Mouse (Mus musculus) midbrain, embryonic 16.5 days (tissue): ENCODE results near the gene Gm21060. TPM values are rescaled to one million over a fixed set of nuclear protein-coding genes. Genes with fewer than 3 reads are reported as not detected.
A peak's percentile ranks its signal among the peaks of the same experiment; 100 is the strongest.
"Not testable (repeated sequence)": the region's sequence is repeated elsewhere in the genome, so short reads cannot be mapped to it uniquely, and the experiment has no call there.

ENCODE experiments used
- ATAC-seq: fragments of 200-750 bp; cut with Nextera tagmentation; 2 replicates; pipeline ENCODE4 v1.8.0; 2017; ENCODE audit warnings: moderate TSS enrichment
- H3K27ac ChIP-seq: fragments of 300-500 bp; sonication (generic); 2 replicates; pipeline ENCODE4 v1.5.1; 2014; ENCODE audit warnings: mild to moderate bottlenecking, low read length, mixed read lengths
- H3K27me3 ChIP-seq: fragments of 300-500 bp; sonication (generic); 2 replicates; pipeline ENCODE4 v1.6.1; 2014; ENCODE audit warnings: low read depth, low read length, mixed read lengths; ENCODE audit not compliant: control insufficient read depth, insufficient read depth
- H3K36me3 ChIP-seq: fragments of 300-500 bp; sonication (generic); 2 replicates; pipeline ENCODE4 v1.6.1; 2014; ENCODE audit warnings: mild to moderate bottlenecking, low read length, moderate library complexity, mixed read lengths; ENCODE audit not compliant: control insufficient read depth, insufficient read depth
- H3K4me1 ChIP-seq: fragments of 300-500 bp; sonication (generic); 2 replicates; pipeline ENCODE4 v1.6.1; 2014; ENCODE audit warnings: mild to moderate bottlenecking, low read length, mixed read lengths; ENCODE audit not compliant: control insufficient read depth, insufficient read depth
- H3K4me2 ChIP-seq: fragments of 300-500 bp; sonication (generic); 2 replicates; pipeline ENCODE4 v1.6.1; 2014; ENCODE audit warnings: mild to moderate bottlenecking, low read length, mixed read lengths
- H3K4me3 ChIP-seq: fragments of 300-500 bp; sonication (generic); 2 replicates; pipeline ENCODE4 v1.5.1; 2014; ENCODE audit warnings: low read depth, mild to moderate bottlenecking, low read length, moderate library complexity, mixed read lengths
- H3K9ac ChIP-seq: fragments of 300-500 bp; sonication (generic); 2 replicates; pipeline ENCODE4 v1.6.1; 2014; ENCODE audit warnings: low read depth, low read length, mixed read lengths
- H3K9me3 ChIP-seq: fragments of 300-500 bp; sonication (generic); replicated peaks from 2 replicates; pipeline ENCODE4 v1.6.1; 2014; ENCODE audit warnings: mild to moderate bottlenecking, low read length, mixed read lengths; ENCODE audit not compliant: control insufficient read depth, poor library complexity, severe bottlenecking
- WGBS: fragments of 180-500 bp; shearing (Covaris S2); extraction: QIAGEN DNeasy Blood & Tissue Kit; methylation state at CpG from one replicate; pipeline ENCODE4 v1.1.7; 2014; 5-methylcytosine and 5-hydroxymethylcytosine counted together
- polyA plus RNA-seq: library from polyadenylated mRNA; unstranded; fragments of >200 nt; fragmentation: Nextera tagmentation; extraction: Ambion mirVana; gene quantifications from 2 replicates; pipeline ENCODE4 v1.2.1, GENCODE M21; 2015

Gm21060 gene
- polyA plus RNA-seq, 1 experiment from 2014 or later, result not detected

- WGBS, result 4% methylated on average over 23 of the region's 26 CpGs
- no peaks in the 10 kb centered on the region for H3K36me3 ChIP-seq
- no peak for ATAC-seq
- H3K27ac ChIP-seq, result no peak overlapping the region
- no peaks in the 10 kb centered on the region for H3K27me3 ChIP-seq
- H3K9ac ChIP-seq, result no peak overlapping the region
- no peaks in the 10 kb centered on the region for H3K9me3 ChIP-seq
- no peaks in the 10 kb centered on the region for H3K4me1 ChIP-seq
- H3K4me3 ChIP-seq, result no peak overlapping the region
- no peak overlapping the region for H3K4me2 ChIP-seq
Measured at GRCm38 (mm10) chr19:61266651-61267050, 30.2 kb downstream of the Gm21060 start.

GRCm38 (mm10) chr19:61266246-61266615 lies 30.6 kb downstream of the Gm21060 start:
- WGBS, result 2% methylated on average over 12 of the region's 12 CpGs
- H3K36me3 ChIP-seq, result no peaks in the 10 kb centered on the region

GRCm38 (mm10) chr19:61265349-61266245 lies 31.3 kb downstream of the Gm21060 start:
- no peak overlapping the region for H3K4me2 ChIP-seq
- no peaks in the 10 kb centered on the region for H3K36me3 ChIP-seq
- H3K9ac ChIP-seq, result no peak overlapping the region
- no peaks in the 10 kb centered on the region for H3K27me3 ChIP-seq
- no peak overlapping the region for H3K4me3 ChIP-seq
- H3K4me1 ChIP-seq, result no peaks in the 10 kb centered on the region
- no peaks in the 10 kb centered on the region for H3K9me3 ChIP-seq
- peak; percentile 59 for ATAC-seq
- 31% methylated on average over 3 of the region's 3 CpGs for WGBS
- H3K27ac ChIP-seq, result no peak overlapping the region

More at GRCm38 (mm10) chr19:61266246-61266615, 30.6 kb downstream of the Gm21060 start:
- no peak for ATAC-seq
- H3K4me1 ChIP-seq, result no peaks in the 10 kb centered on the region
- no peak overlapping the region for H3K9ac ChIP-seq
- no peaks in the 10 kb centered on the region for H3K27me3 ChIP-seq
- no peak overlapping the region for H3K27ac ChIP-seq
- no peak overlapping the region for H3K4me3 ChIP-seq
- no peak overlapping the region for H3K4me2 ChIP-seq
- no peaks in the 10 kb centered on the region for H3K9me3 ChIP-seq

- no peaks in the 10 kb centered on the region for H3K27me3 ChIP-seq
- no peak overlapping the region for H3K4me3 ChIP-seq
- no peaks in the 10 kb centered on the region for H3K36me3 ChIP-seq
- H3K9ac ChIP-seq, result no peak overlapping the region
- ATAC-seq, result no peak
- no peak overlapping the region for H3K4me2 ChIP-seq
- H3K9me3 ChIP-seq, result no peaks in the 10 kb centered on the region
- no peaks in the 10 kb centered on the region for H3K4me1 ChIP-seq
- H3K27ac ChIP-seq, result no peak overlapping the region
Measured at GRCm38 (mm10) chr19:61264933-61265332, 31.9 kb downstream of the Gm21060 start.

GRCm38 (mm10) chr19:61264227-61264626 lies 32.6 kb downstream of the Gm21060 start:
- no peak for ATAC-seq
- 100% methylated on average over 1 of the region's 1 CpGs for WGBS
- H3K36me3 ChIP-seq, result no peaks in the 10 kb centered on the region

GRCm38 (mm10) chr19:61261241-61261640 lies 35.6 kb downstream of the Gm21060 start:
- Histone ChIP-seq H3K9me3 (no peaks in the 10 kb centered on the region), H3K27ac (no peak overlapping the region), H3K4me1 (no peaks in the 10 kb centered on the region), H3K36me3 (no peaks in the 10 kb centered on the region), H3K4me2 (no peak overlapping the region), H3K4me3 (no peak overlapping the region), H3K27me3 (no peaks in the 10 kb centered on the region), H3K9ac (no peak overlapping the region)
- ATAC-seq, result no peak
- WGBS, result 85% methylated on average over 1 of the region's 1 CpGs

More at GRCm38 (mm10) chr19:61264227-61264626, 32.6 kb downstream of the Gm21060 start:
- Histone ChIP-seq H3K9me3 (no peaks in the 10 kb centered on the region), H3K27ac (no peak overlapping the region), H3K4me1 (no peaks in the 10 kb centered on the region), H3K27me3 (no peaks in the 10 kb centered on the region), H3K4me2 (no peak overlapping the region), H3K4me3 (no peak overlapping the region), H3K9ac (no peak overlapping the region)

GRCm38 (mm10) chr19:61257733-61258132 lies 39.1 kb downstream of the Gm21060 start:
- no peaks in the 10 kb centered on the region for H3K9me3 ChIP-seq
- no peak for ATAC-seq
- H3K4me2 ChIP-seq, result no peak overlapping the region
- no peak overlapping the region for H3K4me3 ChIP-seq
- no peak overlapping the region for H3K9ac ChIP-seq
- 92% methylated on average over 18 of the region's 18 CpGs for WGBS
- H3K27ac ChIP-seq, result no peak overlapping the region
- no peaks in the 10 kb centered on the region for H3K36me3 ChIP-seq
- no peaks in the 10 kb centered on the region for H3K4me1 ChIP-seq
- no peaks in the 10 kb centered on the region for H3K27me3 ChIP-seq

- H3K9ac ChIP-seq, result no peak overlapping the region
- H3K36me3 ChIP-seq, result no peaks in the 10 kb centered on the region
- no peaks in the 10 kb centered on the region for H3K4me1 ChIP-seq
- WGBS, result 94% methylated on average over 7 of the region's 7 CpGs
- H3K27ac ChIP-seq, result no peak overlapping the region
- no peak overlapping the region for H3K4me2 ChIP-seq
- no peak for ATAC-seq
- H3K27me3 ChIP-seq, result no peaks in the 10 kb centered on the region
- no peaks in the 10 kb centered on the region for H3K9me3 ChIP-seq
- no peak overlapping the region for H3K4me3 ChIP-seq
Measured at GRCm38 (mm10) chr19:61256166-61256887, 40.5 kb downstream of the Gm21060 start.

- H3K4me1 ChIP-seq, H3K27me3 ChIP-seq, H3K9ac ChIP-seq, H3K9me3 ChIP-seq, H3K4me2 ChIP-seq, H3K36me3 ChIP-seq, ATAC-seq, H3K27ac ChIP-seq, H3K4me3 ChIP-seq: not testable (repeated sequence)
- 92% methylated on average over 4 of the region's 4 CpGs for WGBS
Measured at GRCm38 (mm10) chr19:61247334-61247733, 49.5 kb downstream of the Gm21060 start.
